Mouse (Mus musculus): ENCODE measurements around the gene Plcg2. TPM values are rescaled to one million over a fixed set of nuclear protein-coding genes. Genes with fewer than 3 reads are reported as not detected.

Plcg2 gene
- polyA plus RNA-seq, 1 experiment from 2014 or later = 2.8 TPM

GRCm38 (mm10) chr8:117639631-117640030, 141.5 kb downstream of the Plcg2 start:
- Histone ChIP-seq H3K27ac (replicated peaks; ENCODE audit: low read depth, low read length) (no peak overlapping the region), H3K36me3 (ENCODE audit: control insufficient read depth, insufficient read depth, low read length) (no peaks in the 10 kb centered on the region), H3K9me3 (ENCODE audit: control insufficient read depth, low read length) (no peaks in the 10 kb centered on the region), H3K4me1 (ENCODE audit: control insufficient read depth, insufficient read depth, low read length) (no peaks in the 10 kb centered on the region), H3K4me3 (ENCODE audit: low read depth, low read length) (no peak overlapping the region), H3K4me2 (ENCODE audit: low read depth, severe bottlenecking) (no peak overlapping the region), H3K9ac (ENCODE audit: low read length) (no peak overlapping the region), H3K27me3 (ENCODE audit: control insufficient read depth, insufficient read depth, low read length) (no peaks in the 10 kb centered on the region)
- no peak for DNase-seq (ENCODE audit: low spot score)
- WGBS = 96% methylated on average over 9 of the region's 9 CpGs
- ATAC-seq (ENCODE audit: insufficient number of reproducible peaks, low FRiP score, low TSS enrichment, low read depth) = no peak

DNA sequence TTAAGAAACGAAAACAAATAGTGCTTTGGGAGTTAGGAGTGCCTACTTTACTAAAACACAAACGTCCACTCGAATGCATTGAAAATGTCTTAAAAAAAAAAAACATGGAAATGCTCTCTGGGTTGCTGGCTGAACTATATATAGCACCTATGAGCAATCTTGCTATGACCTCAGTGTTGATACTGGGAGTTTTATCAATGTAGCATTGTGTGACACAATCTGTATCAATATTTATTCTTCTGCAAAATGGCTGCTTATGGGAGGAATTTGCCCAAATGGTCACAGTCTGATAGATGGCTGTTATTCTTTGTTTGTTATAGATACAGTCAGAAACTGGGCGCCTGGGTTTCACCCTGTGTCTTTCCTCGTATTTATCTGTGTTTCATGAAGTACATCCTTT, 147.4 kb downstream of the Plcg2 start:
- Histone ChIP-seq H3K9ac (ENCODE audit: low read length) (no peak overlapping the region), H3K4me1 (ENCODE audit: control insufficient read depth, insufficient read depth, low read length) (no peaks in the 10 kb centered on the region), H3K9me3 (ENCODE audit: control insufficient read depth, low read length) (no peaks in the 10 kb centered on the region), H3K36me3 (ENCODE audit: control insufficient read depth, insufficient read depth, low read length) (no peaks in the 10 kb centered on the region), H3K27ac (replicated peaks; ENCODE audit: low read depth, low read length) (no peak overlapping the region), H3K4me3 (ENCODE audit: low read depth, low read length) (no peak overlapping the region), H3K4me2 (ENCODE audit: low read depth, severe bottlenecking) (no peak overlapping the region), H3K27me3 (ENCODE audit: control insufficient read depth, insufficient read depth, low read length) (no peaks in the 10 kb centered on the region)
- WGBS = 72% methylated on average over 5 of the region's 5 CpGs
- no peak for ATAC-seq (ENCODE audit: insufficient number of reproducible peaks, low FRiP score, low TSS enrichment, low read depth)
- DNase-seq (ENCODE audit: low spot score) = no peak

DNA sequence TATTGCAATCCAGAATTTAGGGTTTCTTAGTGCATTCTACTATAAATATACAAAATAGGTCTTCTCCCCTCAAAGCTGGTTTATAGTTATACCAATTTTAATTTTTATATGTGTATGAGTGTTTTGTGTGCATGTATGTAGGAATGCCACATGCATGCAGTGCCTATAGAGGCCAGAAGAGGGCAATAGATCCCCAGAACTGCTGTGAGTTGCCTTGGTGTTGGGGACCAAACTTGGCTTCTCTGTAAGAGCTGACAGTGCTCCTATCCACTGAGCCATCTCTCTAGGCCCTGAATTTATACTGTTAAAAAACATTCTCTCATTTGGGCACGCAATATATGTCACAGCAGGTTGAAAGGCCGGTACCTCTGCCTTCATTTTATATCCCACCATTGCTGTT, 147.9 kb downstream of the Plcg2 start:
- H3K4me2 ChIP-seq (ENCODE audit: low read depth, severe bottlenecking) = no peak overlapping the region
- H3K36me3 ChIP-seq (ENCODE audit: control insufficient read depth, insufficient read depth, low read length) = no peaks in the 10 kb centered on the region
- H3K4me3 ChIP-seq (ENCODE audit: low read depth, low read length) = no peak overlapping the region
- ATAC-seq (ENCODE audit: insufficient number of reproducible peaks, low FRiP score, low TSS enrichment, low read depth) (no peak), DNase-seq (ENCODE audit: low spot score) (peak; percentile 83)
- no peaks in the 10 kb centered on the region for H3K9me3 ChIP-seq (ENCODE audit: control insufficient read depth, low read length)
- H3K4me1 ChIP-seq (ENCODE audit: control insufficient read depth, insufficient read depth, low read length) = no peaks in the 10 kb centered on the region
- 43% methylated on average over 2 of the region's 2 CpGs for WGBS
- no peaks in the 10 kb centered on the region for H3K27me3 ChIP-seq (ENCODE audit: control insufficient read depth, insufficient read depth, low read length)
- H3K27ac ChIP-seq (replicated peaks; ENCODE audit: low read depth, low read length) = no peak overlapping the region
- no peak overlapping the region for H3K9ac ChIP-seq (ENCODE audit: low read length)

GRCm38 (mm10) chr8:117646440-117646839, 148.3 kb downstream of the Plcg2 start:
- DNase-seq (ENCODE audit: low spot score) (no peak), ATAC-seq (ENCODE audit: insufficient number of reproducible peaks, low FRiP score, low TSS enrichment, low read depth) (no peak)
- Histone ChIP-seq H3K9me3 (ENCODE audit: control insufficient read depth, low read length) (no peaks in the 10 kb centered on the region), H3K27ac (replicated peaks; ENCODE audit: low read depth, low read length) (no peak overlapping the region), H3K9ac (ENCODE audit: low read length) (no peak overlapping the region), H3K4me1 (ENCODE audit: control insufficient read depth, insufficient read depth, low read length) (no peaks in the 10 kb centered on the region), H3K27me3 (ENCODE audit: control insufficient read depth, insufficient read depth, low read length) (no peaks in the 10 kb centered on the region), H3K4me2 (ENCODE audit: low read depth, severe bottlenecking) (no peak overlapping the region), H3K36me3 (ENCODE audit: control insufficient read depth, insufficient read depth, low read length) (no peaks in the 10 kb centered on the region), H3K4me3 (ENCODE audit: low read depth, low read length) (no peak overlapping the region)
- WGBS = 75% methylated on average over 5 of the region's 5 CpGs

GRCm38 (mm10) chr8:117652318-117652717, 154.2 kb downstream of the Plcg2 start:
- ATAC-seq (ENCODE audit: insufficient number of reproducible peaks, low FRiP score, low TSS enrichment, low read depth) = no peak
- H3K9me3 ChIP-seq (ENCODE audit: control insufficient read depth, low read length) = no peaks in the 10 kb centered on the region
- H3K9ac ChIP-seq (ENCODE audit: low read length) = no peak overlapping the region
- no peaks in the 10 kb centered on the region for H3K36me3 ChIP-seq (ENCODE audit: control insufficient read depth, insufficient read depth, low read length)
- H3K4me1 ChIP-seq (ENCODE audit: control insufficient read depth, insufficient read depth, low read length) = no peaks in the 10 kb centered on the region
- no peak overlapping the region for H3K4me2 ChIP-seq (ENCODE audit: low read depth, severe bottlenecking)
- 94% methylated on average over 1 of the region's 1 CpGs for WGBS
- no peak overlapping the region for H3K4me3 ChIP-seq (ENCODE audit: low read depth, low read length)
- no peaks in the 10 kb centered on the region for H3K27me3 ChIP-seq (ENCODE audit: control insufficient read depth, insufficient read depth, low read length)
- H3K27ac ChIP-seq (replicated peaks; ENCODE audit: low read depth, low read length) = no peak overlapping the region
- DNase-seq (ENCODE audit: low spot score) = no peak

- no peaks in the 10 kb centered on the region for H3K36me3 ChIP-seq (ENCODE audit: control insufficient read depth, insufficient read depth, low read length)
Measured at GRCm38 (mm10) chr8:117658990-117659389, 160.9 kb downstream of the Plcg2 start.

DNA sequence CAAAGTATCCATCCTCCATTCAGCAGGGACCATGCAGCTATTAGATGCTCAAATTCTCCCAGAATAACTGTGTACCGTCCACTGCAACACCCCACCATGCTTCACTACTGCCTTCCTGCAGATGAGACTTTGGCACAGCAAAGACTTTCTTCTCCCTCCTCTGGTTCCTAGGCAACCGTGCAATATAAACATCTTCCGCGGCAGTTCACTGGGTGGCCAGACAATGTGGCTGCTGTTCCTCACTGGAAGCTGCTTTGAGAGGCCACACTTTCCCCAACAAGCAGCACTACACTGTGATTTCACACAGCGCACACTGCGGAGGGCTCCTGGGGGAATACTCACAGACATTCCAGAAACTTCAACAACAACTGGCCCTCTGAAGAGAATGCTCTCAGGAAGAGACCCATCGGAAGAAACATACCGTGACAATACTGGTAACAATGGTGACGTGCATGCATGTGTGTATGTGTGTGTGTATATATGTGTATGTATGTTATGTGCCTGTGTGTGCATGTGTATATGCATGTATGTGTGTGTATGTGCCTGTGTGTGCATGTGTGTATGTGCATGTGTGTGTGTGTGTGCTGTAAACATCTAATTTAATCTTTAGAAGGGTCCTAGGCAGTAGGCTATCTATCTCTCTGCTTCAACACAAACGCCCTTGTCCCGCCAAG, 162.4 kb downstream of the Plcg2 start:
- Histone ChIP-seq H3K4me2 (ENCODE audit: low read depth, severe bottlenecking) (no peak overlapping the region), H3K36me3 (ENCODE audit: control insufficient read depth, insufficient read depth, low read length) (no peaks in the 10 kb centered on the region), H3K4me1 (ENCODE audit: control insufficient read depth, insufficient read depth, low read length) (0 out of 2 replicates have a peak, but pooled peaks cover 4% of the 10 kb centered on the region), H3K9ac (ENCODE audit: low read length) (no peak overlapping the region), H3K27ac (replicated peaks; ENCODE audit: low read depth, low read length) (no peak overlapping the region), H3K9me3 (ENCODE audit: control insufficient read depth, low read length) (no peaks in the 10 kb centered on the region), H3K27me3 (ENCODE audit: control insufficient read depth, insufficient read depth, low read length) (no peaks in the 10 kb centered on the region), H3K4me3 (ENCODE audit: low read depth, low read length) (no peak overlapping the region)
- DNase-seq (ENCODE audit: low spot score) (peak; percentile 56), ATAC-seq (ENCODE audit: insufficient number of reproducible peaks, low FRiP score, low TSS enrichment, low read depth) (peak; percentile 78)
- WGBS = 50% methylated on average over 11 of the region's 11 CpGs

More at GRCm38 (mm10) chr8:117658990-117659389, 160.9 kb downstream of the Plcg2 start:
- ATAC-seq (ENCODE audit: insufficient number of reproducible peaks, low FRiP score, low TSS enrichment, low read depth) (no peak), DNase-seq (ENCODE audit: low spot score) (no peak)
- Histone ChIP-seq H3K4me1 (ENCODE audit: control insufficient read depth, insufficient read depth, low read length) (0 out of 2 replicates have a peak, but pooled peaks cover 4% of the 10 kb centered on the region), H3K27ac (replicated peaks; ENCODE audit: low read depth, low read length) (no peak overlapping the region), H3K27me3 (ENCODE audit: control insufficient read depth, insufficient read depth, low read length) (no peaks in the 10 kb centered on the region), H3K9me3 (ENCODE audit: control insufficient read depth, low read length) (no peaks in the 10 kb centered on the region), H3K4me2 (ENCODE audit: low read depth, severe bottlenecking) (no peak overlapping the region), H3K9ac (ENCODE audit: low read length) (no peak overlapping the region), H3K4me3 (ENCODE audit: low read depth, low read length) (no peak overlapping the region)
- WGBS = 72% methylated on average over 7 of the region's 7 CpGs

- Histone ChIP-seq H3K27ac (replicated peaks; ENCODE audit: low read depth, low read length) (no peak overlapping the region), H3K36me3 (ENCODE audit: control insufficient read depth, insufficient read depth, low read length) (no peaks in the 10 kb centered on the region), H3K9ac (ENCODE audit: low read length) (no peak overlapping the region), H3K27me3 (ENCODE audit: control insufficient read depth, insufficient read depth, low read length) (no peaks in the 10 kb centered on the region; the same call in 1 of the 2 replicates), H3K4me2 (ENCODE audit: low read depth, severe bottlenecking) (no peak overlapping the region), H3K9me3 (ENCODE audit: control insufficient read depth, low read length) (no peaks in the 10 kb centered on the region), H3K4me3 (ENCODE audit: low read depth, low read length) (no peak overlapping the region), H3K4me1 (ENCODE audit: control insufficient read depth, insufficient read depth, low read length) (peaks cover 16% of the 10 kb centered on the region; the same call in 1 of the 2 replicates)
- DNase-seq (ENCODE audit: low spot score) = no peak
- no peak for ATAC-seq (ENCODE audit: insufficient number of reproducible peaks, low FRiP score, low TSS enrichment, low read depth)
- WGBS = 83% methylated on average over 13 of the region's 13 CpGs
Measured at GRCm38 (mm10) chr8:117667349-117668124, 169.4 kb downstream of the Plcg2 start.
